Mouse (Mus musculus): ENCODE data around the gene Maneal.

DNA sequence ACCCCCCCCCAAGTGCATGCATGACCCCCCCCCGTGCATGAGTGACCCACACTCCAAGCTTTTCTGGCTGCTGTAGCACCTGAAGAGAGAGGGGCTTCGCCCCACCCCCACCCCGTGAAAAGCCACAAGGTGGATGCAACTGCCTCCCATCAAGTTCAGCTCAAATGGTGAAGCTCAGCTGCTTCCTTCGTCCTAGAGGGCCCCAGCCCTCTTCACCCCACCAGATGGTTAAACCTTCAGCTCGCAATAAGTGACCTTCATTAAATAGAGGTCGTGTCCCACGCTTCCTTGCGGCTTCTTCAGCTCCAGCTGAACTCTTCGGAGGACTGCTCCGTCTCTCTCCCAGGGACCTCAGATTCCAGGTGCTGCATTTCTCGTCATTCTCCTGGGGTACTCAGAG is 18.6 kb upstream of the Maneal start, which contains the start of gene Epha10:
- TF ChIP-seq POLR2A (IDR thresholded peaks at IDR 0.05; ENCODE audit: extremely low read depth, insufficient read depth, low read length) (no peak), CTCF (IDR thresholded peaks at IDR 0.05; ENCODE audit: extremely low read depth, insufficient read depth, low read length) (no peak)

Data from cortical plate, adult 2 months (tissue).